Mouse (Mus musculus) testis, adult 2 months (tissue): Measurements from ENCODE around the gene Gng4.

Experiments used
- CTCF ChIP-seq: fragments of 200-500 bp; IDR thresholded peaks from 2 replicates; pipeline ENCODE4 v1.5.1; 2012; ENCODE audit warnings: low read depth, mild to moderate bottlenecking, inconsistent platforms, low read length, moderate library complexity; ENCODE audit not compliant: control insufficient read depth, insufficient read depth, insufficient replicate concordance
- POLR2A ChIP-seq: fragments of 200-500 bp; IDR thresholded peaks from 2 replicates; pipeline ENCODE4 v1.6.1; 2012; ENCODE audit warnings: low read depth, mild to moderate bottlenecking, inconsistent platforms, low read length, moderate library complexity; ENCODE audit not compliant: control insufficient read depth

DNA sequence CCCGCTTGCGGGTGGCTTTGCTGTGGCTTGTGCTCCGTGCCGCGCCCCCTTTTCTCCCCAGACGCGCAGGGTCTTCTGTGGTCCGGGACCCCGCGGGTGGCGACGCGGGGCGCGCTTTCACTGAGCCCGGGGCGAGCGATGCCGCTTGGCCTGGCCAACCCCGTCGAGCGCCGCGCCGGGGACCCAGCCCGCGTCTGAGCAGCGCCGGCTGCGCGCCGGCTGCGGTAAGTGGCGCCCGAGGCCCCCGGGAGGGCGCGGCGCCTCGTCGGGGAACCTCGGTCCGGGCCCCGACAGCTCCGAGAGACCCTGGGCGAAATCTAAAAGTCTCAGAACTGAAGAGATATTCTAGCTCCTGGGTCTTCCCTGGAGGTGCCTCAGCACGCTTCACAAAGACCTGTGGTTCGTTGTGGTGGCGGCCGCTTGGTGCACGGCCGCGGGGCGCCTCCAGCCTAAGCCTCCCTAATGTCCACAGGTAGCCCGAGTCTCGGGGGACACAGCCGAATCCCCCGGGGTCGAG is 619 bp downstream of the Gng4 start:
- no peak for TF ChIP-seq POLR2A
- TF ChIP-seq CTCF: no peak
